Mouse (Mus musculus): ENCODE measurements at regions not wholly inside any gene's neighbourhood (a gene's known extent, or its start where the extent isn't known, plus 50 kb on each side); places are given as distances from the start of the nearest gene placed in this dataset.

DNA sequence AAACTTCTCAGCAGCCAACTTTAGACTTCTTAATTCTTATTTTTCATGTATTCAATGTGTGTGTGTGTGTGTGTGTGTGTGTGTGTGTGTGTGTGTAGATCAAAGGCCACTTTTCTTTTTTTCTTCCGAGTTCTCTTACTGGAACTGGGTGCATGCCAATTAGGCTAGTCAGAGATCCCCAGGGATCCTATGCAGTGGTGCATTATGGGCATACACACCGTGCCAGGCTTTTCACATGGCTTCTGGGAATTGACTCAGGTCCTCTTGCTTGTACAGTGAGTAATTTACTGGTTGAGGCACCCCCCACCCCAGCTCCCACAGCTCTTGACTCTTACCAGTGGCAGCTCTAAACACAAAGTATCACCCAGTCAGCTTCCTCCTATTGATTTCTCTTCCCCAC is 189.3 kb upstream of the Tmtc4 start:
- ATAC-seq (replicated peaks; ENCODE audit: low FRiP score) (no peak), DNase-seq (ENCODE audit: low spot score) (no peak)
- Histone ChIP-seq H3K36me3 (ENCODE audit: control insufficient read depth, insufficient read depth, low read length) (no peaks in the 10 kb centered on the region), H3K4me2 (no peak overlapping the region), H3K4me3 (ENCODE audit: low read depth, low read length) (no peak overlapping the region), H3K9ac (ENCODE audit: low read depth, low read length) (no peak overlapping the region), H3K9me3 (ENCODE audit: control insufficient read depth, low read length) (no peaks in the 10 kb centered on the region), H3K27me3 (replicated peaks; ENCODE audit: control insufficient read depth, insufficient read depth, low read length) (no peaks in the 10 kb centered on the region), H3K4me1 (replicated peaks; ENCODE audit: control insufficient read depth, insufficient read depth, low read length) (no peaks in the 10 kb centered on the region), H3K27ac (ENCODE audit: low read depth, low read length) (no peak overlapping the region)
- 78% methylated on average over 2 of the region's 2 CpGs for WGBS

GRCm38 (mm10) chr14:123171865-123172264 is 188.0 kb upstream of the Tmtc4 start:
- 52% methylated on average over 1 of the region's 1 CpGs for WGBS
- Histone ChIP-seq H3K9me3 (ENCODE audit: control insufficient read depth, low read length) (no peaks in the 10 kb centered on the region), H3K4me2 (no peak overlapping the region), H3K27me3 (replicated peaks; ENCODE audit: control insufficient read depth, insufficient read depth, low read length) (no peaks in the 10 kb centered on the region), H3K27ac (ENCODE audit: low read depth, low read length) (no peak overlapping the region), H3K36me3 (ENCODE audit: control insufficient read depth, insufficient read depth, low read length) (no peaks in the 10 kb centered on the region), H3K9ac (ENCODE audit: low read depth, low read length) (no peak overlapping the region), H3K4me3 (ENCODE audit: low read depth, low read length) (no peak overlapping the region), H3K4me1 (replicated peaks; ENCODE audit: control insufficient read depth, insufficient read depth, low read length) (no peaks in the 10 kb centered on the region)
- ATAC-seq (replicated peaks; ENCODE audit: low FRiP score) (no peak), DNase-seq (ENCODE audit: low spot score) (no peak)

DNA sequence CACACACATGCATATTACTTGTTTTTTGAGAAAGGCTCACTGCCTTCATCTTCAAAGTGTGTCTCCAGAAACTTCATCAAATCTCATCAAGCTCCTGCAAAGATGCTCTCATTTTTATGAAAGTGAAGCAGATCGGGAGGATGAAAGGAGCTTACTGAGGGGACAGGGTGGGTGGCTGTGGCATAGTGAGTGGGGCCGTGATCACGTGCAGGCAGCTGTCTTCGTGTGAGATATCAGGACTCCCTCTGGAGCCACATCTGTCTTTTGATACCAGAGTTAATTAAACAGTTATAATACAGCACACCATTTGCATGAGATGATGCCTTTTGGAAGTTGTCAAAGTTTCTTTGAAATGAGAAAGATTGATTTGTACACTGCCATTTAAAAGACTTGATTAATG is 180.0 kb upstream of the Tmtc4 start:
- Histone ChIP-seq H3K9me3 (ENCODE audit: control insufficient read depth, low read length) (no peaks in the 10 kb centered on the region), H3K9ac (ENCODE audit: low read depth, low read length) (no peak overlapping the region), H3K4me2 (no peak overlapping the region), H3K4me1 (replicated peaks; ENCODE audit: control insufficient read depth, insufficient read depth, low read length) (no peaks in the 10 kb centered on the region), H3K36me3 (ENCODE audit: control insufficient read depth, insufficient read depth, low read length) (no peaks in the 10 kb centered on the region), H3K27ac (ENCODE audit: low read depth, low read length) (no peak overlapping the region), H3K27me3 (replicated peaks; ENCODE audit: control insufficient read depth, insufficient read depth, low read length) (no peaks in the 10 kb centered on the region), H3K4me3 (ENCODE audit: low read depth, low read length) (no peak overlapping the region)
- ATAC-seq (replicated peaks; ENCODE audit: low FRiP score): no peak
- 67% methylated on average over 4 of the region's 4 CpGs for WGBS
- DNase-seq (ENCODE audit: low spot score): no peak

GRCm38 (mm10) chr14:123143489-123144046 is 159.7 kb upstream of the Tmtc4 start:
- Histone ChIP-seq H3K9me3 (ENCODE audit: control insufficient read depth, low read length) (no peaks in the 10 kb centered on the region), H3K27me3 (replicated peaks; ENCODE audit: control insufficient read depth, insufficient read depth, low read length) (no peaks in the 10 kb centered on the region), H3K36me3 (ENCODE audit: control insufficient read depth, insufficient read depth, low read length) (no peaks in the 10 kb centered on the region), H3K4me2 (no peak overlapping the region), H3K4me1 (replicated peaks; ENCODE audit: control insufficient read depth, insufficient read depth, low read length) (no peaks in the 10 kb centered on the region), H3K4me3 (ENCODE audit: low read depth, low read length) (no peak overlapping the region), H3K27ac (ENCODE audit: low read depth, low read length) (no peak overlapping the region), H3K9ac (ENCODE audit: low read depth, low read length) (no peak overlapping the region)
- 74% methylated on average over 5 of the region's 5 CpGs for WGBS
- ATAC-seq (replicated peaks; ENCODE audit: low FRiP score) (no peak), DNase-seq (ENCODE audit: low spot score) (no peak)

DNA sequence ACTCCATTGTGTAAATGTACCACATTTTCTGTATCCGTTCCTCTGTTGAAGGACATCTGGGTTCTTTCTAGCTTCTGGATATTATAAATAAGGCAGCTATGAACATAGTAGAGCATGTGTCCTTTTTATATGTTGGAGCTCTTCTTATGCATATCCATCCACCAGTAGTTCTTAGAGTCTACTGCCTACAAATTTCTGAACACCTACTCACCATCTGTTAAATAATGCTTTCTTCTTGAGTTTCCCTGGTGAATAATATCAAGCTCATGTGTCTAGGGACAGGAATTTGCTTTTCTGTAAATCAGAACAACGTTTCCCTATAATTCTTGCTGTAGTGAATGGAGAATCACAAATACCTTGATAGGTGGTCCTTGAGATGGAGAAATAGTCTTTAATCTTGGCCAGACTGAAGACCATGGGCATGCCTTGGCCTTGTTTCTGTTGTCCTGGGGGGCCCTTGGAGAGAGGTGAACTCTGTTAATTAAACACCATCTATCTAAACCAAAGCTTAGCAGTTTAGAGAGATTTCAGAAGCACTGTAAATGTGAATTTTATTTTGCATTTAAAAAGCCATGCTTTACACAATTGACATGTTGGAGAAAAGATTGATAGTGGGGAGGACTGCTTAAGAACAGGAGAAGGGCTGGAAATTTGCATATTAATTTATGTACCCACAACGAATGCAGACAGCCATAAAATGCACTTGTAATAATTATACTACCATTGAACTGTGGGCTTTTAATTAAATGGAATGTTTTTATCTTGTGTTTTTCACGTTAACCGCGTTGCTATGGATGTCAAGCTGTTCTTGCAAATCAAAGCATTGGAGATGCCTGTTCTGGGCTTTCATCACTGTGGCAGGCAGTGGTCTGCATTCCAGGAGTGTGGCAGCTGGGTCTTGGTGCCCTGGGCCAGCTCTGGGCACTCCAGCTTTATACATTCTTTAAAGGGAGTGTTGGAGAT is 155.2 kb upstream of the Tmtc4 start:
- H3K9me3 ChIP-seq (ENCODE audit: control insufficient read depth, low read length): no peaks in the 10 kb centered on the region
- no peaks in the 10 kb centered on the region for H3K4me1 ChIP-seq (replicated peaks; ENCODE audit: control insufficient read depth, insufficient read depth, low read length)
- H3K4me2 ChIP-seq: no peak overlapping the region
- WGBS: 61% methylated on average over 6 of the region's 6 CpGs
- no peaks in the 10 kb centered on the region for H3K36me3 ChIP-seq (ENCODE audit: control insufficient read depth, insufficient read depth, low read length)
- H3K27ac ChIP-seq (ENCODE audit: low read depth, low read length): no peak overlapping the region
- no peak overlapping the region for H3K4me3 ChIP-seq (ENCODE audit: low read depth, low read length)
- H3K9ac ChIP-seq (ENCODE audit: low read depth, low read length): no peak overlapping the region
- ATAC-seq (replicated peaks; ENCODE audit: low FRiP score) (no peak), DNase-seq (ENCODE audit: low spot score) (no peak)
- no peaks in the 10 kb centered on the region for H3K27me3 ChIP-seq (replicated peaks; ENCODE audit: control insufficient read depth, insufficient read depth, low read length)

GRCm38 (mm10) chr14:123133979-123134378 is 150.1 kb upstream of the Tmtc4 start:
- DNase-seq (ENCODE audit: low spot score) (no peak), ATAC-seq (replicated peaks; ENCODE audit: low FRiP score) (no peak)
- 36% methylated on average over 1 of the region's 1 CpGs for WGBS
- Histone ChIP-seq H3K9ac (ENCODE audit: low read depth, low read length) (no peak overlapping the region), H3K36me3 (ENCODE audit: control insufficient read depth, insufficient read depth, low read length) (no peaks in the 10 kb centered on the region), H3K4me3 (ENCODE audit: low read depth, low read length) (no peak overlapping the region), H3K4me2 (no peak overlapping the region), H3K9me3 (ENCODE audit: control insufficient read depth, low read length) (no peaks in the 10 kb centered on the region), H3K27me3 (replicated peaks; ENCODE audit: control insufficient read depth, insufficient read depth, low read length) (no peaks in the 10 kb centered on the region), H3K4me1 (replicated peaks; ENCODE audit: control insufficient read depth, insufficient read depth, low read length) (no peaks in the 10 kb centered on the region), H3K27ac (ENCODE audit: low read depth, low read length) (no peak overlapping the region)

DNA sequence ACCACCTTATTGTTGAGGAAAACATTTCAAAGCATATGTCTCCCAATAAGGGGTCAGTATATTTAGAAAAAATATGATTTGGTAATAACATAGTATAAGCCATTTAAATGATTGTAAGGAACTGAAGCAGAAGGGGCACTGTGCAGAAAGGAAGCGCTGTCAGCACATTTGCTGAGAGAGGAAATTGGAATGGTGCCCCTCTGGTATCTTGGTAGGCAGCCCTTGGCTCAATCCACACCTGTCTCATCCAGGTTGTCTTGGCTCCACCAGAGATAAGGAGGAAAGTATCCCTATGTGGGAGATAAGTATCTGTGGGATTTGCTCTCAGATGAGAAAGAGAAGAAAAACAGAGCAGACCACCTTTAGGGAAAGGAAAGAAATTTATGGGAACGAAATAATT is 136.5 kb upstream of the Tmtc4 start:
- DNase-seq (ENCODE audit: low spot score) (no peak), ATAC-seq (replicated peaks; ENCODE audit: low FRiP score) (no peak)

DNA sequence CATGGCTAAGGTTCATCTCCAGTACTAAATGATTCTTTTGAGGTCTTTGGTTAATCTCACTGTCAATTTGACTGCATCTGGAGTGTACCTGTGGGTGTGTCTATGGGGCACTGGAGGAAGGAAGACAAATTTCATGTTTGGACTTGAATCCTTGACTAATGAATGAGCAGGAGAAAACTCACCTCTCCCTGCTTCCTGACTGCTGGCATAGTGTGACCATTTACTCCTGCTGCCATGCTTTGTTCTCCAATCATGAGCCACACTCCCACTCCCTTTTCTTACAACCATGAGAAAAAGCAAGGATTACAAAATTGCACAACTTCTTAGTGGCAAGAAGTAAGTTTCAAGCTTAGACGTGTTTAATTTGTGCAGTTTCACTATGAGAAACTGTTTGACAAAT is 132.5 kb upstream of the Tmtc4 start:
- no peaks in the 10 kb centered on the region for H3K27me3 ChIP-seq (replicated peaks; ENCODE audit: control insufficient read depth, insufficient read depth, low read length)
- no peak overlapping the region for H3K27ac ChIP-seq (ENCODE audit: low read depth, low read length)
- H3K36me3 ChIP-seq (ENCODE audit: control insufficient read depth, insufficient read depth, low read length): no peaks in the 10 kb centered on the region
- H3K4me3 ChIP-seq (ENCODE audit: low read depth, low read length): no peak overlapping the region
- no peaks in the 10 kb centered on the region for H3K9me3 ChIP-seq (ENCODE audit: control insufficient read depth, low read length)
- H3K4me1 ChIP-seq (replicated peaks; ENCODE audit: control insufficient read depth, insufficient read depth, low read length): no peaks in the 10 kb centered on the region
- no peak overlapping the region for H3K9ac ChIP-seq (ENCODE audit: low read depth, low read length)
- no peak overlapping the region for H3K4me2 ChIP-seq
- WGBS: 53% methylated on average over 1 of the region's 1 CpGs
- no peak for DNase-seq (ENCODE audit: low spot score)
- no peak for ATAC-seq (replicated peaks; ENCODE audit: low FRiP score)

More for the DNA sequence above, 136.5 kb upstream of the Tmtc4 start:
- H3K27ac ChIP-seq (ENCODE audit: low read depth, low read length): no peak overlapping the region
- no peaks in the 10 kb centered on the region for H3K27me3 ChIP-seq (replicated peaks; ENCODE audit: control insufficient read depth, insufficient read depth, low read length)
- no peak overlapping the region for H3K9ac ChIP-seq (ENCODE audit: low read depth, low read length)
- H3K36me3 ChIP-seq (ENCODE audit: control insufficient read depth, insufficient read depth, low read length): no peaks in the 10 kb centered on the region
- 74% methylated on average over 2 of the region's 2 CpGs for WGBS
- H3K4me3 ChIP-seq (ENCODE audit: low read depth, low read length): no peak overlapping the region
- no peaks in the 10 kb centered on the region for H3K9me3 ChIP-seq (ENCODE audit: control insufficient read depth, low read length)
- H3K4me2 ChIP-seq: no peak overlapping the region
- H3K4me1 ChIP-seq (replicated peaks; ENCODE audit: control insufficient read depth, insufficient read depth, low read length): no peaks in the 10 kb centered on the region

GRCm38 (mm10) chr14:123110533-123110932 is 126.7 kb upstream of the Tmtc4 start:
- no peak overlapping the region for H3K9ac ChIP-seq (ENCODE audit: low read depth, low read length)
- no peaks in the 10 kb centered on the region for H3K4me1 ChIP-seq (replicated peaks; ENCODE audit: control insufficient read depth, insufficient read depth, low read length)
- H3K4me3 ChIP-seq (ENCODE audit: low read depth, low read length): no peak overlapping the region
- DNase-seq (ENCODE audit: low spot score): no peak
- no peaks in the 10 kb centered on the region for H3K27me3 ChIP-seq (replicated peaks; ENCODE audit: control insufficient read depth, insufficient read depth, low read length)
- no peak overlapping the region for H3K4me2 ChIP-seq
- ATAC-seq (replicated peaks; ENCODE audit: low FRiP score): no peak
- no peaks in the 10 kb centered on the region for H3K9me3 ChIP-seq (ENCODE audit: control insufficient read depth, low read length)
- no peak overlapping the region for H3K27ac ChIP-seq (ENCODE audit: low read depth, low read length)
- WGBS: 63% methylated on average over 2 of the region's 2 CpGs
- H3K36me3 ChIP-seq (ENCODE audit: control insufficient read depth, insufficient read depth, low read length): no peaks in the 10 kb centered on the region

All from liver, embryonic 11.5 days (tissue).